Mouse (Mus musculus): ENCODE data around the gene Serinc1. TPM values are rescaled to one million over a fixed set of nuclear protein-coding genes. Genes with fewer than 3 reads are reported as not detected.
"Not testable (repeated sequence)": the region's sequence is repeated elsewhere in the genome, so short reads cannot be mapped to it uniquely, and the experiment has no call there.

The Serinc1 gene
- polyA plus RNA-seq (2015; fragmentation: Nextera tagmentation; extraction: Ambion mirVana), result 133 and 134 TPM in 2 replicates

DNA sequence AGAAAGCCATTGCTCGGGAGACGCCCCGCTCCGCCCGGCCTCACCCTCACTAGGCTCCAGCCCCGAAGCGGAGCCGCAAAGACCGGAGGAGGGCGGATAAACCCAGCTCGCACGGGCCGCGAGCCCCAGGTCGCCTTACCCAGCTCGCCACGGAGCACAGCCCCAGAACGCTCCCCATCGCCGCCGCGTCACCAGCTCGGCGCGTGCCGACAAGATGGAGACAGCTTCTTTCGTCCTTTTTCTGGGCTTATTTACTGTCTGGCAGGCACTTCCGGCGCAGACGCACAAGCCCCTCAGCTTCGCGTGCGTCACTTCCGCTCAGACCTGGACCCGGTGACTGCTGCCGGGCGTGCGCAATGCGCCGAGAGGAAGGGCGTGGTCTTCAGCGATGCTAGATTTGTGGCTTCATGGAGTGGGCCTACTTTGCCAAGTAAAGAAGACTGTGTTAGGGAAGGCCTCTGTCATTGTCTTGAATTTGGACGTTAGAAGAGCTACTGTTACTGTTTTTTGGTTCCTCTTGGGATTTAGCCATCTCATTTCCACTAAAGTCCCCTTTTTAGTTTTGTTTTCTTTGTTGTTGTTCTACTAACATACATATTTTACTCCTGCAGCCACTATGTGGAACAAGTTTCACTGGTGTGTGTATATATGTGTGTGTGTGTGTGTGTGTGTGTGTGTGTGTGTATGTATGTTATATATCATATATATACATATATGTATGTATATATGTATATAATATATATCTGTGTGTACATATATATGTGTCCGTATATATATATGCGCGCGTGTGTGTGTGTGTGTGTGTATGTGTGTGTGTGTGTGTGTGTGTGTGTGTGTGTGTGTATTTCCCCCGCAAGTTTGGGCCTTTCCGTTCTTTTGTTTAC lies at the start of gene Serinc1:
Gene Serinc1 (minus strand): TSS at position 313 of the 884 bp plus-strand sequence.
- peak; percentile 99 for ATAC-seq (ENCODE audit: insufficient number of reproducible peaks, low FRiP score, low TSS enrichment, low read depth)
- WGBS, result 12% methylated on average over 49 of the region's 49 CpGs

DNA sequence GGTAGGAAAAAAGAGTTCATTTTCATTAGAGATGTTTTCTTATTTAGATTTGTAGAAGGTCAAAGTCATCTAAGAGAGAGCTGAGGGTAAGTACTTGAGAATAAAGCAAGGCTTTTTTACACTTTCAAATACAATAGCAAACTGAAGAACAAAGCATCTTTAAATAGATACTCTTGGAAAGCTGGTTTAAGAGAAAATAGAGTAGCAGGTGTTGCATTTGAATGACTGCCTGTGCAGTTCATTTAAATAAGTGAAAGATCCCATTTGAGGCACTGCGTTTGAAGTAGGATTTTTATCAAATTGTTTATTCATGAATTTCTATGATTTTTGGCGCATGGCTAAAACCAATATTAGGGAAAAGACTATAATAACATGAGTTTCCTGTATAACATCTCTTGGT lies 44.4 kb upstream of the Serinc1 start:
- WGBS, result 87% methylated on average over 2 of the region's 2 CpGs
- H3K27ac ChIP-seq (replicated peaks), result no peak overlapping the region
- H3K4me1 ChIP-seq, result no peaks in the 10 kb centered on the region
- ATAC-seq (ENCODE audit: insufficient number of reproducible peaks, low FRiP score, low TSS enrichment, low read depth), result no peak
- no peaks in the 10 kb centered on the region for H3K36me3 ChIP-seq
- no peak overlapping the region for H3K9ac ChIP-seq
- no peaks in the 10 kb centered on the region for H3K9me3 ChIP-seq (replicated peaks)
- no peaks in the 10 kb centered on the region for H3K27me3 ChIP-seq
- H3K4me2 ChIP-seq (replicated peaks), result no peak overlapping the region
- H3K4me3 ChIP-seq (replicated peaks), result no peak overlapping the region

More for the DNA sequence above, at the start of gene Serinc1:
- peak within 1 kb of the TSS; percentile 97 for H3K27ac ChIP-seq (replicated peaks)
- no peaks in the 10 kb centered on the region for H3K27me3 ChIP-seq
- H3K4me1 ChIP-seq, result 0 out of 2 replicates have a peak, but pooled peaks cover 10% of the 10 kb centered on the region
- peak within 1 kb of the TSS; percentile 57 for H3K4me2 ChIP-seq (replicated peaks)
- H3K4me3 ChIP-seq (replicated peaks), result peak within 1 kb of the TSS; percentile 92
- H3K9me3 ChIP-seq (replicated peaks), result no peaks in the 10 kb centered on the region
- 0 out of 2 replicates have a peak, but pooled peaks cover 2% of the 10 kb centered on the region for H3K36me3 ChIP-seq
- H3K9ac ChIP-seq, result peak within 1 kb of the TSS; percentile 95

DNA sequence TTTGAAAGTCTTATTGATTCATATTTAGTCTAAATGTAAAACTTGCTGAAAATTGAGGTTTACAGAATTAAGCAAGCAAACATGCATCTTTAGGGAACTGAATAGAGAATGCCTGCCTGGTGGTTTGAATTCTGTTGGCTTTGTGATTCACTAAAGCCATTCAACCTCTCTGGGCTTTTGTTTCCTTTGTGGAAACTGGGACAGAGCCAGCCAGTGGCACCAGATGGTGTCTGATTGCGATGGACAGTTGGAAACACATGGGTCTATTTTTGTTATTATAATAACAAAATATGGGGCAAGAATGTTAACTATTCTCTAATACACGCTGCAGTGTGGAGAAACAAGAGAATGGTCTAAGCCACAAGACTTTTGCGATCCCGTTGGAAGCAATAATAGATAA lies 39.8 kb upstream of the Serinc1 start:
- Histone ChIP-seq H3K9ac (no peak overlapping the region), H3K4me3 (replicated peaks) (no peak overlapping the region), H3K4me2 (replicated peaks) (no peak overlapping the region), H3K27me3 (no peaks in the 10 kb centered on the region), H3K9me3 (replicated peaks) (no peaks in the 10 kb centered on the region), H3K36me3 (no peaks in the 10 kb centered on the region), H3K4me1 (no peaks in the 10 kb centered on the region), H3K27ac (replicated peaks) (no peak overlapping the region)
- 57% methylated on average over 4 of the region's 4 CpGs for WGBS
- ATAC-seq (ENCODE audit: insufficient number of reproducible peaks, low FRiP score, low TSS enrichment, low read depth), result no peak

DNA sequence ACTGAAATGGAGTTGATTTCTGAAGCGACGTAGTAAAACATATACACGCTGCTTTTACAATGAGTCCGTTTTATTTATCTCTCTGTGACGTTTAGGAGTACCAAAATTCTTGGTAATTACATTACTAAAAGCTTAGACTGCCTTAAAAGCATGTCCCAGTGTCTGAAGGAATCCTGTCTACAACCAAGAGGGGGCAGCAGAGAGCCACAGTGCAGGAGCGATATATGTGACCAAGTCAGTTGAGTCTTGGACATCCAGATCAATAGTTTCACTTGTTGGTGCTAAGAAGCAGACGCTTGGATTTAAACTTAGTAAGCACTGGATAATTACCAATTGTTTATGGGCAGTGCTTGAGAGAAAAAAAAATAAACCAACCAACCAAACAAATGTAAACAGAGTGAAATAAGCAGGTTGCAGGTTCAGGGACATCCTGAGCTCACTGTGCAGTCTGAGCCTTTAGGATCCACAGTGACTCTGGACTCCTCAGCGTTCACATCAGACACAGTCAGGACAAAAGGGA lies 38.9 kb upstream of the Serinc1 start:
- WGBS, result 37% methylated on average over 8 of the region's 8 CpGs
- no peak for ATAC-seq (ENCODE audit: insufficient number of reproducible peaks, low FRiP score, low TSS enrichment, low read depth)
- no peaks in the 10 kb centered on the region for H3K36me3 ChIP-seq

DNA sequence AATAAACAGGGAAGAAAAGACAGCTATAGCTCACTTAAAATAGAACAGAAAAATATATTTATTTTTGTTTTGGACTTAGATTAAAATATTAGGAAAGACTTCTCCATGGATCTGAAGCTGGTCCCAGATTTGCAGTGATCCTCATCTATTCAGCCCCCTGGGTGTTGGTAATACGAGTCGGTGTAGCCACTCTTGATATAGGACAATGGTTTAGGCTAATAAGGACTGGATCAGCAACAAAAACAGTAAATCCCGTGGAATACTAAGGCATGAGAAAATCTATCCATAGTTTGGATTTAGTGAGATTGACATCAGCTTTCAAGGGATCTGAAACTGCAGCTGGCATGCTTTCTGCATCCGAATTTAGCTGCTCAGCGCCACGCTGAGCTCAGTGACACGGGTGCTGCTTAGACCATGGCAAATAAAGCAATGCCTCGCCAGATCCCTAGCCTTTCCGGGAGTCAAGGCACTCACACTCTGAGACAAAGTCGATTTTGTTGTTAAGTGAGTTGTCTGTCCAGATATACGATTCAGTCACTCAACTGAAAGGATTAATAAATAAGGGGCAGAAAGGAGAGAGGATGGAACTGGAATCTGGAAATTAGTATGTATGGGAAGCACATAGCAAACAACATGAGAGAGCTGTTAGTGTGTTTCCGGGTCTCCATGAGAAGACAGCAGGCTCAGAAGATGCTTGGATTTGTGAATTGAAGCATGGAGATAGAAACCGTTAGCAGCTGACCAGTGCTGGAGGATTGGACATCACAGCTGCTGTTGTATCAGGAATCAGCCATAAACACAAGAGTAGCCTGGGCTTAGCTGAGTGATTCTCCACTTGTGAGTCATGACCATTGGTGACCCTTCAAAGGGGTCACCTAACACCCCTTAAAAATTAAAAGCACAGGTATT lies 36.9 kb upstream of the Serinc1 start:
- Histone ChIP-seq H3K27me3 (no peaks in the 10 kb centered on the region), H3K36me3 (no peaks in the 10 kb centered on the region), H3K4me1 (no peaks in the 10 kb centered on the region), H3K4me2 (replicated peaks) (no peak overlapping the region), H3K9ac (no peak overlapping the region), H3K9me3 (replicated peaks) (no peaks in the 10 kb centered on the region), H3K4me3 (replicated peaks) (no peak overlapping the region), H3K27ac (replicated peaks) (no peak overlapping the region)
- WGBS, result 72% methylated on average over 13 of the region's 13 CpGs
- ATAC-seq (ENCODE audit: insufficient number of reproducible peaks, low FRiP score, low TSS enrichment, low read depth), result no peak

More for the DNA sequence above, 38.9 kb upstream of the Serinc1 start:
- Histone ChIP-seq H3K27me3 (no peaks in the 10 kb centered on the region), H3K4me3 (replicated peaks) (no peak overlapping the region), H3K4me1 (no peaks in the 10 kb centered on the region), H3K27ac (replicated peaks) (no peak overlapping the region), H3K4me2 (replicated peaks) (no peak overlapping the region), H3K9me3 (replicated peaks) (no peaks in the 10 kb centered on the region), H3K9ac (no peak overlapping the region)

DNA sequence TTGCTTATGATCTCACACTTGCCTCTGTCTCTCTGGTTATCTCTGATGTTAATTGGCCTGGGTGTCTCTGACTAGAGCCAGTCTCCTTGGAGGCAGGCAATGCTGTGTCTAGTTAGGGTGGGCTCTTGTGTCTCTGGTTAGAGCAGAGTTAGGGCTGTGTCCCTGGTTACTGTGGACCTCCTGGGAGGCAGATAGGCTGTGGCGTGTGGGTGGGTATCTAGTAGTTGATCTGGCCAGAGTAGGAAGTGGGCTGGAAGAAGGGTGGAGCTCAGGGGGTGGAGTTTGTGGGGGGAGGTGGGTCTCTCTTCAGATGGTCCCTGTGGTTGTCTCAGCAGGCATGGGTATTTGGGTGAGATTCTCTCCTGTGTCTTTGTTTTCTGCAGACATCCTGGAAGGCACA lies 33.9 kb upstream of the Serinc1 start:
- H3K27me3 ChIP-seq, result no peaks in the 10 kb centered on the region
- no peak overlapping the region for H3K9ac ChIP-seq
- no peaks in the 10 kb centered on the region for H3K4me1 ChIP-seq
- H3K4me3 ChIP-seq (replicated peaks), result no peak overlapping the region
- ATAC-seq (ENCODE audit: insufficient number of reproducible peaks, low FRiP score, low TSS enrichment, low read depth), result no peak; the same call in 1 of the 2 replicates
- H3K27ac ChIP-seq (replicated peaks), result no peak overlapping the region
- H3K36me3 ChIP-seq, result no peaks in the 10 kb centered on the region
- no peaks in the 10 kb centered on the region for H3K9me3 ChIP-seq (replicated peaks)
- WGBS, result 35% methylated on average over 1 of the region's 1 CpGs
- no peak overlapping the region for H3K4me2 ChIP-seq (replicated peaks)

DNA sequence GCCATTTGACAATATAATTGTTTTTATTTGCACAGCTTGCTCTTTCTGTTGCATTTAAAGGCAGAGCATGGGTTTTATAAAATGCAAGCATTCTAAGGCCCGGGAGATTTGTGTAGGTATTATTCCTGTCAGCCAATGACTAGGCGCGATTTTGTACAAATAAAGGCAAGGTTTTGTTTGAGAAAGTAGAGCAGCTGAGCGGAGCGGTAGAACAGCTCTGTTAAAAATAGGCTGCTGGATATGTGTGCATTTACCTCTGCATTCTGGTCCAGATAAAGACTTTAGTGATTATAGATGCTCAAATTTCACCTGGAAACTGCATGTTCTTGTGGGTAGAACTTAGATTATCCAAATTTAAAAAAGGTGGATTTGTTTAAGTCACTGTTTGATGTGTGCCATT lies 25.3 kb upstream of the Serinc1 start:
- no peak overlapping the region for H3K4me3 ChIP-seq (replicated peaks)
- no peaks in the 10 kb centered on the region for H3K36me3 ChIP-seq
- no peak for ATAC-seq (ENCODE audit: insufficient number of reproducible peaks, low FRiP score, low TSS enrichment, low read depth)
- no peak overlapping the region for H3K9ac ChIP-seq
- H3K4me1 ChIP-seq, result no peaks in the 10 kb centered on the region
- no peak overlapping the region for H3K4me2 ChIP-seq (replicated peaks)
- 80% methylated on average over 5 of the region's 5 CpGs for WGBS
- H3K27me3 ChIP-seq, result no peaks in the 10 kb centered on the region
- H3K9me3 ChIP-seq (replicated peaks), result no peaks in the 10 kb centered on the region
- H3K27ac ChIP-seq (replicated peaks), result no peak overlapping the region

DNA sequence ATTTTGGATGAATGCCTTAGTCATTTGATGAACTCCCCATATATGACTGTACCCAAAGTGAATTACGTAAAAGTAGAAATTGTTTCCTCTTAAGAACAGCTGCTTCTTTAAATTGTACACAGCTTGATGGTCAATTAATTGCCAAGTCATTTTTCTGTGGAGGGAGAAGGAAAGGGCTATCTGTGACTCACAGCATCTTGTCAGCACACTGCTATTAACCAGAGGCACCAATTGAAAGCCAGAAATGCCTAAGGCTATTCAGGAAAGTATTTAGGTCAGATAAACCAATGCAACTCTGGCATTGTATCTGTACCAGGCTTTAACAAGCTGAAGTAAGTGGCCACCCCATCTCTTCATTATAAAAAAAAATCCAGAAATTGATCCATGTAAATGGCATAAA lies 21.4 kb upstream of the Serinc1 start:
- H3K9ac ChIP-seq, result no peak overlapping the region
- WGBS, result 89% methylated on average over 1 of the region's 1 CpGs

DNA sequence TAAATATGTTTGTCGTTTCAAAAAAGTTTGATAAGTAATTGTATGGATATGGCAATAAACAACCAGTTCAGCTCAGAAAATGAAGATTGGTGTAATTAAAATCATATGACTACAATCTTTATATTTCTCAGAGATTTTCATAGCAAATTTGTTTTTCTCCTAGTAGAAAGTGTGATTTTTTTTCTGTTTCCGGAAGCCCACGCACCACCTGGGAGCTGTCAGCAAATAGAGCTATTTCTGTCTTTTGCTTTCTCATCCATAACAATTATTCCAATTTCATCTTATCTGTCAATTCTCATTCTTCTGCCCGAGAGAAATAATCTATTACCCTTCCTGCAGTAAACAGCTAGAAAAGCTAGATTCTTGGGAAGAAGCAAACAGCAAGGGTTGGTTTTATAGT lies 17.3 kb upstream of the Serinc1 start:
- Histone ChIP-seq H3K4me3 (replicated peaks) (no peak overlapping the region), H3K9ac (no peak overlapping the region), H3K27me3 (no peaks in the 10 kb centered on the region), H3K27ac (replicated peaks) (no peak overlapping the region), H3K4me2 (replicated peaks) (no peak overlapping the region), H3K4me1 (no peaks in the 10 kb centered on the region), H3K36me3 (no peaks in the 10 kb centered on the region), H3K9me3 (replicated peaks) (no peaks in the 10 kb centered on the region)
- 80% methylated on average over 4 of the region's 4 CpGs for WGBS
- ATAC-seq (ENCODE audit: insufficient number of reproducible peaks, low FRiP score, low TSS enrichment, low read depth), result no peak

More for the DNA sequence above, 21.4 kb upstream of the Serinc1 start:
- no peaks in the 10 kb centered on the region for H3K27me3 ChIP-seq
- no peaks in the 10 kb centered on the region for H3K9me3 ChIP-seq (replicated peaks)
- no peak overlapping the region for H3K27ac ChIP-seq (replicated peaks)
- no peak overlapping the region for H3K4me2 ChIP-seq (replicated peaks)
- ATAC-seq (ENCODE audit: insufficient number of reproducible peaks, low FRiP score, low TSS enrichment, low read depth), result no peak
- H3K36me3 ChIP-seq, result no peaks in the 10 kb centered on the region
- H3K4me1 ChIP-seq, result no peaks in the 10 kb centered on the region
- no peak overlapping the region for H3K4me3 ChIP-seq (replicated peaks)

DNA sequence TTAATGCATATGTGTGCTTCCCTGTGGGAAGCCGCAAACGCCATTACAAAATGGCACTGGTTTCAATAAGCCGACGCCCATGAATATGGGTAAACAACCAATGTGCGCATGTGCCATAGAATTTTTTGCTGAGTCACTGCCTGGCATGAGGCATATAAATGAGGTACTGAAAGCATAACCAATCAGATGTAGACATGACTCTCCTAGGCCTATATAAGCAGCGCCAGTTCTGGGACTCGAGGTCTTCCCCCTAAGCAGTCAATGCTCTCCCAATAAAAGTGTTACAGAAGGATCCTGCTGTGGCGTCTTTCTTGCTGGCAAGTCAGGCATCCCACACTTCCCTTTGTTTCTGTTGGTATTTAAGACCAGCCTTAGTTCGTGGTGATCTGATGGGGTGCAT lies 11.6 kb upstream of the Serinc1 start:
- H3K4me2 ChIP-seq (replicated peaks); H3K4me1 ChIP-seq; H3K27ac ChIP-seq (replicated peaks); H3K9ac ChIP-seq; H3K36me3 ChIP-seq; H3K9me3 ChIP-seq (replicated peaks); H3K4me3 ChIP-seq (replicated peaks); ATAC-seq (ENCODE audit: insufficient number of reproducible peaks, low FRiP score, low TSS enrichment, low read depth); H3K27me3 ChIP-seq: not testable (repeated sequence)
- WGBS, result 83% methylated on average over 9 of the region's 9 CpGs
